Mouse (Mus musculus): Measurements from ENCODE around the gene Cd79a. TPM values are rescaled to one million over a fixed set of nuclear protein-coding genes. Genes with fewer than 3 reads are reported as not detected.

Cd79a gene
- polyA plus RNA-seq, 1 experiment from 2014 or later, result 2.3 TPM

GRCm38 (mm10) chr7:24861913-24862312 is 35.3 kb upstream of the Cd79a start, which contains the start of gene Gm9844:
Gene Gm9844 (plus strand): TSS chr7:24862213.
- Histone ChIP-seq H3K27me3 (ENCODE audit: control insufficient read depth, insufficient read depth, low read length) (no peaks in the 10 kb centered on the region), H3K9ac (ENCODE audit: low read length) (no peak within 1 kb of the TSS), H3K4me3 (replicated peaks; ENCODE audit: low read length) (no peak within 1 kb of the TSS), H3K4me1 (ENCODE audit: control insufficient read depth, insufficient read depth, low read length) (no peaks in the 10 kb centered on the region), H3K36me3 (ENCODE audit: control insufficient read depth, insufficient read depth, low read length) (no peaks in the 10 kb centered on the region), H3K4me2 (ENCODE audit: low read depth, low read length) (no peak within 1 kb of the TSS), H3K9me3 (replicated peaks; ENCODE audit: control insufficient read depth, low read length) (no peaks in the 10 kb centered on the region), H3K27ac (ENCODE audit: low read length) (no peak within 1 kb of the TSS)
- 87% methylated on average over 7 of the region's 7 CpGs for WGBS
- no peak for ATAC-seq (ENCODE audit: insufficient read depth, low FRiP score)

GRCm38 (mm10) chr7:24862853-24863252 is 34.3 kb upstream of the Cd79a start:
- no peaks in the 10 kb centered on the region for H3K9me3 ChIP-seq (replicated peaks; ENCODE audit: control insufficient read depth, low read length)
- H3K27ac ChIP-seq (ENCODE audit: low read length), result no peak overlapping the region
- H3K36me3 ChIP-seq (ENCODE audit: control insufficient read depth, insufficient read depth, low read length), result no peaks in the 10 kb centered on the region
- no peak overlapping the region for H3K9ac ChIP-seq (ENCODE audit: low read length)
- no peak for ATAC-seq (ENCODE audit: insufficient read depth, low FRiP score)
- no peaks in the 10 kb centered on the region for H3K27me3 ChIP-seq (ENCODE audit: control insufficient read depth, insufficient read depth, low read length)
- WGBS, result 81% methylated on average over 4 of the region's 4 CpGs
- no peaks in the 10 kb centered on the region for H3K4me1 ChIP-seq (ENCODE audit: control insufficient read depth, insufficient read depth, low read length)
- H3K4me2 ChIP-seq (ENCODE audit: low read depth, low read length), result no peak overlapping the region
- no peak overlapping the region for H3K4me3 ChIP-seq (replicated peaks; ENCODE audit: low read length)

GRCm38 (mm10) chr7:24864156-24864555 is 33.0 kb upstream of the Cd79a start:
- Histone ChIP-seq H3K36me3 (ENCODE audit: control insufficient read depth, insufficient read depth, low read length) (no peaks in the 10 kb centered on the region), H3K9me3 (replicated peaks; ENCODE audit: control insufficient read depth, low read length) (no peaks in the 10 kb centered on the region), H3K4me3 (replicated peaks; ENCODE audit: low read length) (no peak overlapping the region), H3K27ac (ENCODE audit: low read length) (no peak overlapping the region), H3K27me3 (ENCODE audit: control insufficient read depth, insufficient read depth, low read length) (no peaks in the 10 kb centered on the region), H3K4me2 (ENCODE audit: low read depth, low read length) (no peak overlapping the region), H3K4me1 (ENCODE audit: control insufficient read depth, insufficient read depth, low read length) (no peaks in the 10 kb centered on the region), H3K9ac (ENCODE audit: low read length) (peak overlapping the region; percentile 11; the same call in 1 of the 2 replicates)
- 22% methylated on average over 6 of the region's 6 CpGs for WGBS
- ATAC-seq (ENCODE audit: insufficient read depth, low FRiP score), result no peak

GRCm38 (mm10) chr7:24869080-24869479 is 28.1 kb upstream of the Cd79a start:
- no peaks in the 10 kb centered on the region for H3K4me1 ChIP-seq (ENCODE audit: control insufficient read depth, insufficient read depth, low read length)
- H3K4me3 ChIP-seq (replicated peaks; ENCODE audit: low read length), result no peak overlapping the region
- no peak overlapping the region for H3K27ac ChIP-seq (ENCODE audit: low read length)
- no peak overlapping the region for H3K4me2 ChIP-seq (ENCODE audit: low read depth, low read length)
- no peak overlapping the region for H3K9ac ChIP-seq (ENCODE audit: low read length)
- no peaks in the 10 kb centered on the region for H3K27me3 ChIP-seq (ENCODE audit: control insufficient read depth, insufficient read depth, low read length)
- no peaks in the 10 kb centered on the region; the same call in 1 of the 2 replicates for H3K9me3 ChIP-seq (replicated peaks; ENCODE audit: control insufficient read depth, low read length)
- ATAC-seq (ENCODE audit: insufficient read depth, low FRiP score), result no peak
- 56% methylated on average over 17 of the region's 17 CpGs for WGBS
- H3K36me3 ChIP-seq (ENCODE audit: control insufficient read depth, insufficient read depth, low read length), result no peaks in the 10 kb centered on the region

- 0 out of 2 replicates have a peak, but pooled peaks have one; percentile 3 for ATAC-seq (ENCODE audit: insufficient read depth, low FRiP score)
- no peak within 1 kb of the TSS for H3K9ac ChIP-seq (ENCODE audit: low read length)
- H3K4me1 ChIP-seq (ENCODE audit: control insufficient read depth, insufficient read depth, low read length), result no peaks in the 10 kb centered on the region
- no peaks in the 10 kb centered on the region; the same call in 1 of the 2 replicates for H3K9me3 ChIP-seq (replicated peaks; ENCODE audit: control insufficient read depth, low read length)
- H3K4me3 ChIP-seq (replicated peaks; ENCODE audit: low read length), result no peak within 1 kb of the TSS
- H3K27ac ChIP-seq (ENCODE audit: low read length), result no peak within 1 kb of the TSS
- H3K4me2 ChIP-seq (ENCODE audit: low read depth, low read length), result no peak within 1 kb of the TSS
- WGBS, result 45% methylated on average over 41 of the region's 41 CpGs
- H3K27me3 ChIP-seq (ENCODE audit: control insufficient read depth, insufficient read depth, low read length), result no peaks in the 10 kb centered on the region
- H3K36me3 ChIP-seq (ENCODE audit: control insufficient read depth, insufficient read depth, low read length), result no peaks in the 10 kb centered on the region
These were observed 27.5 kb upstream of the Cd79a start, which contains the start of the genes Lypd4 and Dmrtc2 for GRCm38 (mm10) chr7:24869532-24870165. Gene Lypd4 (minus strand): TSS chr7:24869941. Gene Dmrtc2 (plus strand): TSS chr7:24870057.

- 53% methylated on average over 3 of the region's 3 CpGs for WGBS
- Histone ChIP-seq H3K36me3 (ENCODE audit: control insufficient read depth, insufficient read depth, low read length) (no peaks in the 10 kb centered on the region), H3K9me3 (replicated peaks; ENCODE audit: control insufficient read depth, low read length) (no peaks in the 10 kb centered on the region), H3K27me3 (ENCODE audit: control insufficient read depth, insufficient read depth, low read length) (no peaks in the 10 kb centered on the region), H3K4me3 (replicated peaks; ENCODE audit: low read length) (no peak overlapping the region), H3K9ac (ENCODE audit: low read length) (no peak overlapping the region), H3K4me1 (ENCODE audit: control insufficient read depth, insufficient read depth, low read length) (no peaks in the 10 kb centered on the region), H3K4me2 (ENCODE audit: low read depth, low read length) (no peak overlapping the region), H3K27ac (ENCODE audit: low read length) (no peak overlapping the region)
- no peak for ATAC-seq (ENCODE audit: insufficient read depth, low FRiP score)
These were observed 19.6 kb upstream of the Cd79a start for GRCm38 (mm10) chr7:24877588-24877987.

- no peak for ATAC-seq (ENCODE audit: insufficient read depth, low FRiP score)
- H3K4me1 ChIP-seq (ENCODE audit: control insufficient read depth, insufficient read depth, low read length), result no peaks in the 10 kb centered on the region
- WGBS, result 51% methylated on average over 2 of the region's 2 CpGs
- no peaks in the 10 kb centered on the region for H3K36me3 ChIP-seq (ENCODE audit: control insufficient read depth, insufficient read depth, low read length)
- H3K9ac ChIP-seq (ENCODE audit: low read length), result no peak overlapping the region
- no peak overlapping the region for H3K27ac ChIP-seq (ENCODE audit: low read length)
- no peak overlapping the region for H3K4me2 ChIP-seq (ENCODE audit: low read depth, low read length)
- no peaks in the 10 kb centered on the region for H3K9me3 ChIP-seq (replicated peaks; ENCODE audit: control insufficient read depth, low read length)
- no peaks in the 10 kb centered on the region for H3K27me3 ChIP-seq (ENCODE audit: control insufficient read depth, insufficient read depth, low read length)
- H3K4me3 ChIP-seq (replicated peaks; ENCODE audit: low read length), result no peak overlapping the region
These were observed 17.6 kb upstream of the Cd79a start for GRCm38 (mm10) chr7:24879620-24880019.

GRCm38 (mm10) chr7:24882416-24883199 is 14.6 kb upstream of the Cd79a start:
- Histone ChIP-seq H3K4me3 (replicated peaks; ENCODE audit: low read length) (no peak overlapping the region), H3K27ac (ENCODE audit: low read length) (no peak overlapping the region), H3K4me1 (ENCODE audit: control insufficient read depth, insufficient read depth, low read length) (peaks cover 19% of the 10 kb centered on the region), H3K27me3 (ENCODE audit: control insufficient read depth, insufficient read depth, low read length) (no peaks in the 10 kb centered on the region), H3K36me3 (ENCODE audit: control insufficient read depth, insufficient read depth, low read length) (peaks cover 10% of the 10 kb centered on the region; the same call in 1 of the 2 replicates), H3K9me3 (replicated peaks; ENCODE audit: control insufficient read depth, low read length) (no peaks in the 10 kb centered on the region), H3K4me2 (ENCODE audit: low read depth, low read length) (no peak overlapping the region), H3K9ac (ENCODE audit: low read length) (no peak overlapping the region)
- no peak for ATAC-seq (ENCODE audit: insufficient read depth, low FRiP score)
- 90% methylated on average over 9 of the region's 9 CpGs for WGBS

Measured in stomach, embryonic 16.5 days (tissue).